Mouse (Mus musculus): ENCODE data around the gene Fam214b.

DNA sequence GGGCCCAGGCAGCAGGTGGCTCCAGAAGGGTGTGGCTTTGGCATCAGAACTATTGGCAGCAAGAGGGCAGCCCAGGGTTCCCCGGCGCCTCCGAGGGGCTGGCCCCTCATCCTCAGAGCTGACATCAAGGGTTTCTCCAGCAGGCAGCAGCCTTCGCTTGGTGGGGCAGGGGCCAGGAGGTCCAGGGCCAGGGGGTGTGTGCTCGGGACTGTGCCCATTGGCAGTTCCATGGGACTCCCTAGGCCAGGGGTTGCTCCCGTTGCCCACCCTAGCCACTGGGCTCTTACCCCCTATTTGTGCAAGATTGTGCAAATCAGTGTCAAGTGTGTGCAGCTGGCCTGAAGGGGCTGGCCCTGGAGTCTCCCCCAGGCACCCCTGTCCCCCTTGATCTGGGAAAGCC, 10.2 kb downstream of the Fam214b start:
- TF ChIP-seq ZNF384 (IDR thresholded peaks at IDR 0.05; ENCODE audit: low read depth, low read length) (no peak), MAFK (IDR thresholded peaks at IDR 0.05; ENCODE audit: insufficient read depth, low read depth, low read length) (no peak), ZC3H11A (IDR thresholded peaks at IDR 0.05; ENCODE audit: borderline replicate concordance, low read depth, low read length) (no peak), CHD2 (IDR thresholded peaks at IDR 0.05; ENCODE audit: low read depth, low read length) (no peak)
